Mouse (Mus musculus) cerebral cortex, adult 2 months (tissue): Measurements from ENCODE around the gene Dst.

ENCODE experiments used
- WGBS: fragments of 180-500 bp; shearing (Covaris S2); methylation state at CpG from one replicate; pipeline ENCODE4 v1.1.7; 2018; 5-methylcytosine and 5-hydroxymethylcytosine counted together

The Dst gene

GRCm38 (mm10) chr1:33931791-33932190 is 23.8 kb downstream of the Dst start:
- WGBS = 85% methylated on average over 8 of the region's 8 CpGs

GRCm38 (mm10) chr1:33932196-33932595 is 24.2 kb downstream of the Dst start:
- WGBS = 91% methylated on average over 3 of the region's 3 CpGs

DNA sequence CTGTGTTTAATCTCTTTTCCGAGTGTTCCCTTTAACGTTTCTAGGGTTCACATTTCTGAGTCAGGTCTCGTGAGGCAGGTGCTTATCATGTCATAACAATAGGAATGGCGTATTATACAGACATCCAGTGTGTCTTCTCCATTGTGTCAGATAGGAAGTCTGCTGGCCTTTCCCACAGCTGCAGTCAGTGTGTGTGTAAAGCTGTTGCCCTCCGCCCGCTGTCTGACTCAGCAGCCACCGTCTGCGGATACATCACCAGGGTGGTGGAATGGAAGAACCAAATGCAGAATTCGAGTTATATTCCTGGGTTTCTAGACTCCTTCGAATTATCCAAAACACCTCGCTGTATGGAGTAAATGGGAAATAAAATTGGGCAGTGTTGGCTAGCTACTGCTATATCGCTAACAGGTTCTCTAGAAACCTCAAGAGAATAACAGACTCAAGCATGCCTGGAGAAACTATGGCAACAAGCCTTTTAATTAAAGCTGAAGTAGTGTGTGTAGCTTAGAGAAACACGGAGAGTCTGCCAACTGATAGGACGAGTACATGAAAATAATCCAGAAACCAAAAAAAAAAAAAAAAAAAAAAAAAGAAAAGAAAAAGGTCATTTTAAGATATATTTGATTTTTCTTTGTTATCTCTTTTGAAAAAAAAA is 24.9 kb downstream of the Dst start:
- 35% methylated on average over 14 of the region's 14 CpGs for WGBS

DNA sequence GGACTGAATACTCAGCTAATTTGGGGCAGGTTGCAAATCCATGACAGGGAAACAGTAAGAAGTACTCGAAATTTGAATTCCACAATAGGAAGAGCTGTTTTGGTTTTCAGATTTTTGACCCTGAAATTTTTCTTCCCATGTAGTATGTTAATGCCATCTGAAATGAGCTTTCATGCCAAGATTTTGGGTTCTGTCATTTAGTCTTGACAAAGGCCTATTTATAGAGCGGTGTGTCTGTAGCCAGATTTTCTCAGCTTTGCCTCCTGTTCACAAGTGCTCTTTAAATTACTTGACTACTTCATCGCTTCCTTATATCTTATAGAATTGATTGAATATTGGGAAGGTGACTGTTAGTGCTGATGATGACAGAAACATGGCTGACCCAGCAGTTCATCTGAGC is 27.9 kb downstream of the Dst start:
- 48% methylated on average over 3 of the region's 3 CpGs for WGBS

GRCm38 (mm10) chr1:33939828-33940227 is 31.8 kb downstream of the Dst start:
- WGBS = 72% methylated on average over 5 of the region's 5 CpGs

GRCm38 (mm10) chr1:33940364-33940928 is 32.4 kb downstream of the Dst start:
- 49% methylated on average over 11 of the region's 11 CpGs for WGBS

DNA sequence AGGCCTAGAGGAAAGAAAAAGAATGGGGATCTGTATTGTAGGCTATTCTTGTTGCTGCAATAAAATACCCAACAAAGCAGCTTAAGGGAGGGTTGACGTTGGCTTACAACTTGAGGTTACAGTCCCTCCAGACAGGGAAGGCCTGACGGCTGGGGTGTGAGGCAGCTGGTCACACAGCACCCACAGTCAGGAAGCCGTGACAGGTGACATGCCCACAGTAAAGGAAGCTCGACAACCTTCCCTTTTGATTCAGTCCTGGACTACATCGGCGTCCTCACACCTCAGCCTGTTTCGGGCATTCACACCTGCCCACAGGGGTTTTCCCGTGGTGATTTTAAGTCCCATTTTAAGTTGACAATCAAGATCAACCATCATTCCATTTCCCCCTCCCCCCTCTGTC is 34.6 kb downstream of the Dst start:
- 87% methylated on average over 8 of the region's 8 CpGs for WGBS

- 91% methylated on average over 2 of the region's 2 CpGs for WGBS
These were observed 35.9 kb downstream of the Dst start for GRCm38 (mm10) chr1:33943943-33944342.

GRCm38 (mm10) chr1:33944977-33945750 is 37.1 kb downstream of the Dst start:
- WGBS = 62% methylated on average over 17 of the region's 17 CpGs

GRCm38 (mm10) chr1:33945756-33946155 is 37.7 kb downstream of the Dst start:
- 75% methylated on average over 6 of the region's 6 CpGs for WGBS

GRCm38 (mm10) chr1:33946601-33947395 is 38.8 kb downstream of the Dst start:
- 37% methylated on average over 12 of the region's 12 CpGs for WGBS

- WGBS = 83% methylated on average over 6 of the region's 6 CpGs
These were observed 39.8 kb downstream of the Dst start for GRCm38 (mm10) chr1:33947838-33948237.

DNA sequence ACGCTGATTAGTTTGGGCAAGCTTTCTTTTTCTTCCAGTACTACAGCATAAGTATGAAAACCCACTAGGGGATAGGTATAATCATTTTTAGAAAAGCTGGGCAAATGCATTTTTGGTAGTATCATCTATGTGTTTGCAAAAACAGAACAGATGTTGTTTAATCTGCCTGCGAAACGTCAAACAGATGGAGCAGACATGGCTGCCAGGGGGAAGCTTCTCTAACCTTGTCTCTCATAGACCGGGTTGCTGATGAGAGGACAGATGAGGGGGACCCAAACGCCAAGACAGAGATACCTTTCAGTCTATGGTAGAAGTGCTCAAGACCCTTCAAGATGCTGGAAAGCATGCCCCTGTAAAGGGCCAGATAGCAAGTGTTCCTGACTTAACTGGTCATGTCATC is 40.5 kb downstream of the Dst start:
- 59% methylated on average over 5 of the region's 5 CpGs for WGBS

GRCm38 (mm10) chr1:33955626-33956025 is 47.6 kb downstream of the Dst start:
- WGBS = 81% methylated on average over 6 of the region's 6 CpGs

DNA sequence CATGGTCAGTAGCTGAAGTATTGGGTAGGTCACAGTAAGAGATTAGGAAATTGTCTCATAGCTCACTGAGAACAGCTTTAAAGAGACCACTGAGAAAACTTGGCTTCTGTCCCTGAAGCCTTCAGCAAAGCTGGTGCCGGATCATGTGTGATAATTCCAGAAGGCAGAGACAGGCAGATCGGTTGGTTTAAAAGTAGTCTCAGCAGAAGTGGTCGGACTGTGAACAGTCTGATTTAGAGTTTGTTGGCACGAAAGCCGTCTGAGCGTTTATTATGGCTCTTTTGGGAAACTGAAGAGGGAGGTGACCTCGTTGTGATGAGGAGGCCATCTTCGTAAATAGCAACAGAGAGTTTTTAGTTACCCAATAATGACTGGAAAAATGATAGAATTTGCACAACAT is 52.4 kb downstream of the Dst start:
- WGBS = 52% methylated on average over 8 of the region's 8 CpGs

DNA sequence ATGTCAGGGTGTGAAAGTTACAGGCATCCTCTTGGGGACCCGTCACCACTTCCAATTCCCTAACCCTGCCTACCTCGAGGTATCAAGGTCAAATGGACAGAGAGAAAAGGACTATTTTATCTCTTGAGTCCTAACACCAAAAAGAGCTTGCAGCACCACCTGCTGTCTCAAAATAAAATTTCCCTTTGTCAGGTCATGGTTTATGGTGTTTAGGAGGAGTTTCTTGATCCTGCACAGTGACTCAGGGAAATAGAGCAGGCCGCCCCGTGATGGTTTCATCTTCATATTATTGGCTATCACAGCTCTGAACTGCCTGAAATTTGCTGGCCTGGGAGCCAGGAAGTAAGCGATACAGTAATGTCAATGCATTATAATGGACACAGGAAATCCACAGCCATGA is 56.6 kb downstream of the Dst start:
- WGBS = 26% methylated on average over 5 of the region's 5 CpGs

GRCm38 (mm10) chr1:33965824-33966223 is 57.8 kb downstream of the Dst start:
- WGBS = 87% methylated on average over 4 of the region's 4 CpGs

- 18% methylated on average over 6 of the region's 6 CpGs for WGBS
These were observed 58.3 kb downstream of the Dst start for GRCm38 (mm10) chr1:33966328-33966727.

- 30% methylated on average over 4 of the region's 4 CpGs for WGBS
These were observed 59.2 kb downstream of the Dst start for GRCm38 (mm10) chr1:33967206-33967605.

DNA sequence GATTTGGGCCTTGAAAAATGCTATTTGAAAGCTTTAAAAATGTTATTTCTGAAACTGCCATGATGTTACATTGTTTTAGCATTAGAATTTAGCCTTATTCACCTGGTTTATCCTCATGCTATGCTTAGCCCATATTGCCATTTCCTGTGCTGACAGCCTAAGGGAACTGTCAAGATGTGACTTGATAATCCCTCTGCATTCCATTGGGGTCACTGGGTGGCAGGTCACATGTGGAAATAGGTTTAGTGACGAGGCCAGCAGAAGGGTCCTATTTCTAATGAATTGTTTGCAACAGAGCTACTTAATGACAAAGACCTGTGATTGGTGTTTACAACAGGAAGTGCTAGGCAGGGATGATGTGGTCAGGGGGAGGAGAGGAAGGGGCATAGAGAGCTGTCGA is 61.9 kb downstream of the Dst start:
- 84% methylated on average over 2 of the region's 2 CpGs for WGBS

- WGBS = 89% methylated on average over 11 of the region's 11 CpGs
These were observed 66.4 kb downstream of the Dst start for GRCm38 (mm10) chr1:33974401-33974800.

DNA sequence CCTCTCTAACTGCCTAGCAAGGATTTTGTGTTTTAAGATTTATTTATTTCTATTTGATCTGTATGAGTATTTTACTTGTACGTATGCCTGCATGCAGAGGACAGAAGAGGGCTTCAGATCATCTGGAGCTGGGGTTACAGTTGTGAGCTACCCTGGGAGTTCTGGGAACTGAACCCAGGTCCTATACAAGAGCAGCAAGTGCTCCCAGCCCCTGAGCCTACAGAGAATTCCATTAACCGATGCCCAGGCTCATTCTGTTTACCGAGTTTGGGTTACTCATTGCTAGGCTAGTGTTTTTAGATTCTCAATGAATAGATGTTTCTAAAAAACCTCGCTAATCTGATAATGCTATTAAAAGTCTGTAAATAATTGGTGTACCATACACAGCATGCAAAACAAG is 67.3 kb downstream of the Dst start:
- WGBS = 81% methylated on average over 4 of the region's 4 CpGs
